Mouse (Mus musculus) cerebral cortex, adult 2 months (tissue): ENCODE data around the gene Olfr311.

Experiments used
- WGBS: fragments of 180-500 bp; shearing (Covaris S2); methylation state at CpG from one replicate; pipeline ENCODE4 v1.1.7; 2018; 5-methylcytosine and 5-hydroxymethylcytosine counted together

Olfr311 gene

GRCm38 (mm10) chr11:58883756-58884155 lies 44.7 kb downstream of the Olfr311 start:
- WGBS = 78% methylated on average over 8 of the region's 8 CpGs

DNA sequence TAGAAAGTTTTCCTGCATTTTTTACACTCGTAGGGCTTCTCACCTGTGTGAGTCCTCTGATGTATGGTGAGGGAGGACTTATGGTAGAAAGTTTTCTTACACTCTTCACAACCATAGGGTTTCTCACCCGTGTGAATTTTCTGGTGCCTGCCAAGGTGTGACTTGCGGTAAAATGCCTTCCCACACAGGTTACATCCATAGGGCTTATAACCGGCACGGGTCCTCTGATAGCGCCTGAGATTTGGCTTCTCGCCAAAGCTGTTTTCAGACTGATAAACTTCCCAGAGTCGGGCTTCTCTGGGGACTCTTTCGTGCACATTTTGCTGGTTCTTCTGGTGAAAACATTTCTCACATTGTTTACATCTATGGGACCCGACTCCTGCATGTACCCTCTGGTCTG lies 51.5 kb downstream of the Olfr311 start:
- 89% methylated on average over 10 of the region's 10 CpGs for whole genome bisulfite sequencing
